Mouse (Mus musculus): ENCODE measurements around the gene Nup210. TPM values are rescaled to one million over a fixed set of nuclear protein-coding genes. Genes with fewer than 3 reads are reported as not detected.

Gene Nup210
- total and polyA plus RNA-seq, 3 experiments = 46.3 to 394 (median 71.5) TPM

DNA sequence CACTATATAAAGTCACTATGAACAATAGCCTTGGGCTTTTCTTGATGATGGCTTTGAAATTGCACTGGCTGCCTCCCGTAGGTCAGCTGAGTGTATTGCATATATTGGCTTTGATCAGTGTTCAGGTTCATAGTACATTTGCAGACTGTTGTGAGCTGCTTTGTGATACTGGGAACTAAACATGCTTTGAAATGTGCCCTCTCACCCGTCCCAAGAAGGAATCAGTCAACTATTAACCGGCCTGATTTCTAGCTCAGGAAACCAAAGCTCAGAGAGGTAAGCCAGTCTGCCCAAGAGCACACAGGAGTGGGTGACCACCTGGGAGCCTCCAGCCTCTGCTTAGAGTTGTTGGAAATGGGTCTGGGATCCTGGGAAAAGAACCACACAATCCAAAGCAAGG lies 28.4 kb upstream of the Nup210 start:
- no peak overlapping the region for H3K9ac ChIP-seq (ENCODE audit: control insufficient read depth, low read depth, low read length, poor library complexity, severe bottlenecking)
- H3K36me3 ChIP-seq (ENCODE audit: control insufficient read depth in 1 of 2, insufficient read depth in 2 of 2, low read length in 2 of 2) = no peaks in the 10 kb centered on the region
- H3K4me1 ChIP-seq (ENCODE audit: control insufficient read depth in 1 of 2, insufficient read depth in 2 of 2, low read length in 2 of 2) = no peaks in the 10 kb centered on the region
- H3K79me2 ChIP-seq (ENCODE audit: control insufficient read depth, insufficient read depth, low read length, poor library complexity) = no peaks in the 10 kb centered on the region
- no peak for DNase-seq (ENCODE audit: low read depth, low spot score)
- H3K27ac ChIP-seq (ENCODE audit: control insufficient read depth, low read depth, low read length) = no peak overlapping the region
- no peaks in the 10 kb centered on the region for H3K9me3 ChIP-seq (replicated peaks; ENCODE audit: insufficient read depth, low read length)
- no peak overlapping the region for H3K4me3 ChIP-seq (ENCODE audit: control insufficient read depth in 1 of 2, insufficient read depth in 1 of 2, low read depth in 2 of 2, low read length in 2 of 2)
- 0 out of 6 replicates have a peak, but pooled peaks of 1 of the 3 experiments have one; percentile 1 for TF ChIP-seq CTCF (IDR thresholded peaks at IDR 0.05 in 2 of 3, conservative IDR thresholded peaks at IDR 0.05 in 1 of 3; ENCODE audit: control insufficient read depth in 1 of 3, insufficient read depth in 1 of 3, low read depth in 2 of 3, low read length in 3 of 3, poor library complexity in 1 of 3, severe bottlenecking in 1 of 3)
- TF ChIP-seq ETS1 (IDR thresholded peaks at IDR 0.05; ENCODE audit: low read depth, low read length) = no peak
- peaks cover 0 to 1% of the 10 kb centered on the region in 2 experiments; a peak in 1 of 4 replicates for H3K27me3 ChIP-seq (ENCODE audit: control insufficient read depth in 1 of 2, insufficient read depth in 2 of 2, low read length in 2 of 2)

DNA sequence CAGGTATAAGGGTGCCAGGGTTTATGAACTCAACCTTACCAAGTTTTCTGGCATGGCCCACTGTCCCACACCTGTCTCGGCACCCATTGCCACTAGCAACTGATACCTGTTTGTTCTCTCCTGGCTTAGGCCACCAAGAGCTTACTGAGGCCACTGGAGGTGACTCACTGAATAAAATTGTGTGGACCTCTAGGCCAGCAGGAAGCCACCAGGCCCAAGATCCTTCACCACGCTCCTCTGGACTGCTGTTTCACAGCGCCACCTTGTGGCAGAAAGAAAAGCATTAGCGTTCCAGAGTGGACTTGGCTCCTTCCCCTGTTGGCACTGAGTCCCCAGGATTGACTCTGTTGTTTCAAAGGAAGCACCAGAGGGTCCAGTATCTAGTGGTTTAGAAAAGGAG lies 23.2 kb upstream of the Nup210 start:
- DNase-seq (ENCODE audit: low read depth, low spot score) = peak; percentile 74
- TF ChIP-seq SMC3 (IDR thresholded peaks at IDR 0.05; ENCODE audit: low read depth, low read length) (peak; percentile 93), MAZ (IDR thresholded peaks at IDR 0.05; ENCODE audit: low read depth, low read length) (no peak), CTCF (IDR thresholded peaks at IDR 0.05 in 2 of 3, conservative IDR thresholded peaks at IDR 0.05 in 1 of 3; ENCODE audit: control insufficient read depth in 1 of 3, insufficient read depth in 1 of 3, low read depth in 2 of 3, low read length in 3 of 3, poor library complexity in 1 of 3, severe bottlenecking in 1 of 3) (peak; percentile 77 to 96 (median 88)), ZC3H11A (IDR thresholded peaks at IDR 0.05; ENCODE audit: low read depth, low read length) (peak; percentile 82), RAD21 (IDR thresholded peaks at IDR 0.05; ENCODE audit: low read depth, low read length) (peak; percentile 92), GATA1 (IDR thresholded peaks at IDR 0.05; ENCODE audit: low read depth, low read length) (no peak), POLR2AphosphoS2 (IDR thresholded peaks at IDR 0.05; ENCODE audit: low read length) (no peak), ZNF384 (IDR thresholded peaks at IDR 0.05; ENCODE audit: low read depth, low read length) (no peak)
- no peak overlapping the region for H3K27ac ChIP-seq (ENCODE audit: control insufficient read depth, low read depth, low read length)
- H3K36me3 ChIP-seq (ENCODE audit: control insufficient read depth in 1 of 2, insufficient read depth in 2 of 2, low read length in 2 of 2) = no peaks in the 10 kb centered on the region
- H3K9ac ChIP-seq (ENCODE audit: control insufficient read depth, low read depth, low read length, poor library complexity, severe bottlenecking) = no peak overlapping the region
- no peaks in the 10 kb centered on the region; a peak in 2 of 4 replicates for H3K27me3 ChIP-seq (ENCODE audit: control insufficient read depth in 1 of 2, insufficient read depth in 2 of 2, low read length in 2 of 2)
- H3K79me2 ChIP-seq (ENCODE audit: control insufficient read depth, insufficient read depth, low read length, poor library complexity) = no peaks in the 10 kb centered on the region
- H3K4me3 ChIP-seq (ENCODE audit: control insufficient read depth in 1 of 2, insufficient read depth in 1 of 2, low read depth in 2 of 2, low read length in 2 of 2) = no peak overlapping the region
- no peaks in the 10 kb centered on the region for H3K9me3 ChIP-seq (replicated peaks; ENCODE audit: insufficient read depth, low read length)
- H3K4me1 ChIP-seq (ENCODE audit: control insufficient read depth in 1 of 2, insufficient read depth in 2 of 2, low read length in 2 of 2) = no peaks in the 10 kb centered on the region

DNA sequence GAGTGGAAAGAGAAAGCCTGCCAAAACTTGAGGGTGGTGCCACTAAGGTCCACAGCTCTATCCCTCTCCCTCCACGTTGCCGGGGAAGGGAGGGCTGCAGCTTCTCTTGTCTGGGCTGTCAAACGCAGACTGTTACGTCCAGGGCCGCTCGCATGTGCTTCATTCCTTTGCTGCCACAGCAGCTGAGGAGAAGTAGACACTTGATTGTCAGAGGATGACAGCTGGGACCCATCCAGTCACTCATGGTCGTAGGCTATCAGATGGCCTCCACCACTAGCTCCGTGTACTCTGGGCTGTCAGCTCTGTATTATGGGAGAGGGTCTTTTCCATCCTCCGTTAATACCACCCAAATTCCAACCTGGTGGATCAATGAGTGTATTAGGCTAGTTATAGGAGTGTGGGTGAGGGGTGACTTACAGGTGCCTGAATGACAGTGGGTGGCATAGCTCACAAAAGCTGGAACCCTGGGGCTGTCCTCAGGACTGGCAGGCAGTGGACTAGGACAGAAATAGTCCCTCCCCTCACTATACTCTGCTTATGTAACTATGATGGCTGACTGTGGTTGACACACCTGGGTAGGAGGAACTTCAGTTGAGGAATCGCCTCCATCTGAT lies 20.8 kb upstream of the Nup210 start:
- 0 out of 4 replicates have a peak, but pooled peaks cover 0 to 2% of the 10 kb centered on the region in 2 experiments for H3K36me3 ChIP-seq (ENCODE audit: control insufficient read depth in 1 of 2, insufficient read depth in 2 of 2, low read length in 2 of 2)
- peaks cover 0 to 4% of the 10 kb centered on the region in 2 experiments; a peak in 1 of 4 replicates for H3K4me1 ChIP-seq (ENCODE audit: control insufficient read depth in 1 of 2, insufficient read depth in 2 of 2, low read length in 2 of 2)
- no peak for DNase-seq (ENCODE audit: low read depth, low spot score)
- no peaks in the 10 kb centered on the region for H3K79me2 ChIP-seq (ENCODE audit: control insufficient read depth, insufficient read depth, low read length, poor library complexity)
- no peak overlapping the region for H3K27ac ChIP-seq (ENCODE audit: control insufficient read depth, low read depth, low read length)
- H3K27me3 ChIP-seq (ENCODE audit: control insufficient read depth in 1 of 2, insufficient read depth in 2 of 2, low read length in 2 of 2) = no peaks in the 10 kb centered on the region; a peak in 2 of 4 replicates
- H3K9ac ChIP-seq (ENCODE audit: control insufficient read depth, low read depth, low read length, poor library complexity, severe bottlenecking) = no peak overlapping the region
- TF ChIP-seq E2F4 (IDR thresholded peaks at IDR 0.05; ENCODE audit: borderline replicate concordance, low read depth, low read length) (no peak), GATA1 (IDR thresholded peaks at IDR 0.05; ENCODE audit: low read depth, low read length) (no peak), UBTF (IDR thresholded peaks at IDR 0.05; ENCODE audit: borderline replicate concordance, insufficient read depth, low read depth, low read length) (no peak), HCFC1 (IDR thresholded peaks at IDR 0.05; ENCODE audit: low read depth, low read length) (no peak), RCOR1 (IDR thresholded peaks at IDR 0.05; ENCODE audit: low read depth, low read length) (no peak), MXI1 (IDR thresholded peaks at IDR 0.05; ENCODE audit: low read depth, low read length) (no peak), TAL1 (IDR thresholded peaks at IDR 0.05; ENCODE audit: low read length) (no peak), CHD1 (IDR thresholded peaks at IDR 0.05; ENCODE audit: low read depth, low read length) (no peak), POLR2A (IDR thresholded peaks at IDR 0.05; ENCODE audit: control insufficient read depth in 1 of 2, insufficient read depth in 1 of 2, low read depth in 1 of 2, low read length in 2 of 2, poor library complexity in 1 of 2) (no peak), MYC (IDR thresholded peaks at IDR 0.05; ENCODE audit: low read depth, low read length) (no peak), ZC3H11A (IDR thresholded peaks at IDR 0.05; ENCODE audit: low read depth, low read length) (no peak), POLR2AphosphoS2 (IDR thresholded peaks at IDR 0.05; ENCODE audit: low read length) (no peak), JUND (IDR thresholded peaks at IDR 0.05; ENCODE audit: low read depth, low read length) (no peak), KAT2A (conservative IDR thresholded peaks at IDR 0.05; ENCODE audit: low read depth, low read length) (no peak)
- no peak overlapping the region for H3K4me3 ChIP-seq (ENCODE audit: control insufficient read depth in 1 of 2, insufficient read depth in 1 of 2, low read depth in 2 of 2, low read length in 2 of 2)
- no peaks in the 10 kb centered on the region for H3K9me3 ChIP-seq (replicated peaks; ENCODE audit: insufficient read depth, low read length)
